Mouse (Mus musculus): Measurements from ENCODE around the gene Csrp1. TPM values are rescaled to one million over a fixed set of nuclear protein-coding genes. Genes with fewer than 3 reads are reported as not detected.

The Csrp1 gene
- total and polyA plus RNA-seq, 2 experiments from 2014 or later = 21.6 to 64.3 TPM

- H3K27me3 ChIP-seq (ENCODE audit: insufficient read depth, low read length) = no peaks in the 10 kb centered on the region
- no peaks in the 10 kb centered on the region for H3K36me3 ChIP-seq (ENCODE audit: insufficient read depth, low read length)
- no peaks in the 10 kb centered on the region for H3K9me3 ChIP-seq (ENCODE audit: low read length)
- H3K4me3 ChIP-seq (ENCODE audit: low read depth, low read length) = no peak overlapping the region
- DNase-seq (ENCODE audit: low spot score) (no peak), ATAC-seq (ENCODE audit: low FRiP score) (no peak)
- no peak overlapping the region for H3K9ac ChIP-seq (replicated peaks; ENCODE audit: low read length, poor library complexity, severe bottlenecking)
- H3K4me1 ChIP-seq (ENCODE audit: insufficient read depth, low read length) = no peaks in the 10 kb centered on the region
- H3K4me2 ChIP-seq (ENCODE audit: low read depth, low read length, poor library complexity, severe bottlenecking) = no peak overlapping the region
- no peak for TF ChIP-seq CTCF (IDR thresholded peaks at IDR 0.05)
- WGBS = 66% methylated on average over 4 of the region's 4 CpGs
- H3K27ac ChIP-seq (ENCODE audit: low read depth, low read length) = no peak overlapping the region
Measured at GRCm38 (mm10) chr1:135724134-135724533, 4.3 kb downstream of the Csrp1 start.

- H3K27me3 ChIP-seq (ENCODE audit: insufficient read depth, low read length) = no peaks in the 10 kb centered on the region
- H3K36me3 ChIP-seq (ENCODE audit: insufficient read depth, low read length) = no peaks in the 10 kb centered on the region
- no peak for TF ChIP-seq CTCF (IDR thresholded peaks at IDR 0.05)
- no peak overlapping the region for H3K4me3 ChIP-seq (ENCODE audit: low read depth, low read length)
- 94% methylated on average over 6 of the region's 6 CpGs for WGBS
- H3K4me2 ChIP-seq (ENCODE audit: low read depth, low read length, poor library complexity, severe bottlenecking) = no peak overlapping the region
- no peaks in the 10 kb centered on the region for H3K9me3 ChIP-seq (ENCODE audit: low read length)
- H3K9ac ChIP-seq (replicated peaks; ENCODE audit: low read length, poor library complexity, severe bottlenecking) = no peak overlapping the region
- no peak for ATAC-seq (ENCODE audit: low FRiP score)
- no peak for DNase-seq (ENCODE audit: low spot score)
- H3K4me1 ChIP-seq (ENCODE audit: insufficient read depth, low read length) = no peaks in the 10 kb centered on the region
- H3K27ac ChIP-seq (ENCODE audit: low read depth, low read length) = no peak overlapping the region
Measured at GRCm38 (mm10) chr1:135725324-135725723, 5.5 kb downstream of the Csrp1 start.

- H3K4me3 ChIP-seq (ENCODE audit: low read depth, low read length) = no peak overlapping the region
- 64% methylated on average over 7 of the region's 7 CpGs for WGBS
- H3K27me3 ChIP-seq (ENCODE audit: insufficient read depth, low read length) = no peaks in the 10 kb centered on the region
- H3K9me3 ChIP-seq (ENCODE audit: low read length) = no peaks in the 10 kb centered on the region
- H3K36me3 ChIP-seq (ENCODE audit: insufficient read depth, low read length) = no peaks in the 10 kb centered on the region
- H3K27ac ChIP-seq (ENCODE audit: low read depth, low read length) = no peak overlapping the region
- no peak overlapping the region for H3K4me2 ChIP-seq (ENCODE audit: low read depth, low read length, poor library complexity, severe bottlenecking)
- ATAC-seq (ENCODE audit: low FRiP score) = no peak
- H3K9ac ChIP-seq (replicated peaks; ENCODE audit: low read length, poor library complexity, severe bottlenecking) = no peak overlapping the region
- no peaks in the 10 kb centered on the region for H3K4me1 ChIP-seq (ENCODE audit: insufficient read depth, low read length)
- no peak for TF ChIP-seq CTCF (IDR thresholded peaks at IDR 0.05)
- peak; percentile 43 for DNase-seq (ENCODE audit: low spot score)
Measured at GRCm38 (mm10) chr1:135725936-135726335, 6.1 kb downstream of the Csrp1 start.

GRCm38 (mm10) chr1:135728631-135729366, 8.9 kb downstream of the Csrp1 start:
- H3K27me3 ChIP-seq (ENCODE audit: insufficient read depth, low read length) = no peaks in the 10 kb centered on the region
- peak overlapping the region; percentile 41 for H3K4me3 ChIP-seq (ENCODE audit: low read depth, low read length)
- no peaks in the 10 kb centered on the region for H3K36me3 ChIP-seq (ENCODE audit: insufficient read depth, low read length)
- DNase-seq (ENCODE audit: low spot score) = peak; percentile 88
- H3K9ac ChIP-seq (replicated peaks; ENCODE audit: low read length, poor library complexity, severe bottlenecking) = peak overlapping the region; percentile 50
- peak; percentile 83 for ATAC-seq (ENCODE audit: low FRiP score)
- no peak for TF ChIP-seq CTCF (IDR thresholded peaks at IDR 0.05)
- H3K4me1 ChIP-seq (ENCODE audit: insufficient read depth, low read length) = no peaks in the 10 kb centered on the region
- H3K9me3 ChIP-seq (ENCODE audit: low read length) = no peaks in the 10 kb centered on the region
- WGBS = under 1% methylated on average over 31 of the region's 35 CpGs
- no peak overlapping the region; the same call in 1 of the 2 replicates for H3K27ac ChIP-seq (ENCODE audit: low read depth, low read length)
- H3K4me2 ChIP-seq (ENCODE audit: low read depth, low read length, poor library complexity, severe bottlenecking) = peak overlapping the region; percentile 85

- peak overlapping the region; percentile 41 for H3K4me3 ChIP-seq (ENCODE audit: low read depth, low read length)
- H3K27ac ChIP-seq (ENCODE audit: low read depth, low read length) = no peak overlapping the region; the same call in 1 of the 2 replicates
- 0 out of 2 replicates have a peak, but pooled peaks have one; percentile 2 for ATAC-seq (ENCODE audit: low FRiP score)
- no peaks in the 10 kb centered on the region for H3K36me3 ChIP-seq (ENCODE audit: insufficient read depth, low read length)
- peak; percentile 19 for DNase-seq (ENCODE audit: low spot score)
- 2% methylated on average over 10 of the region's 11 CpGs for WGBS
- H3K9ac ChIP-seq (replicated peaks; ENCODE audit: low read length, poor library complexity, severe bottlenecking) = peak overlapping the region; percentile 50
- no peaks in the 10 kb centered on the region for H3K4me1 ChIP-seq (ENCODE audit: insufficient read depth, low read length)
- no peak for TF ChIP-seq CTCF (IDR thresholded peaks at IDR 0.05)
- H3K27me3 ChIP-seq (ENCODE audit: insufficient read depth, low read length) = no peaks in the 10 kb centered on the region
- no peaks in the 10 kb centered on the region for H3K9me3 ChIP-seq (ENCODE audit: low read length)
- peak overlapping the region; percentile 85 for H3K4me2 ChIP-seq (ENCODE audit: low read depth, low read length, poor library complexity, severe bottlenecking)
Measured at GRCm38 (mm10) chr1:135729367-135729713, 9.5 kb downstream of the Csrp1 start.

GRCm38 (mm10) chr1:135729821-135730220, 10.0 kb downstream of the Csrp1 start:
- H3K9me3 ChIP-seq (ENCODE audit: low read length) = no peaks in the 10 kb centered on the region
- peak overlapping the region; percentile 41 for H3K4me3 ChIP-seq (ENCODE audit: low read depth, low read length)

More at GRCm38 (mm10) chr1:135729821-135730220, 10.0 kb downstream of the Csrp1 start:
- 36% methylated on average over 4 of the region's 4 CpGs for WGBS
- H3K4me2 ChIP-seq (ENCODE audit: low read depth, low read length, poor library complexity, severe bottlenecking) = peak overlapping the region; percentile 85
- H3K36me3 ChIP-seq (ENCODE audit: insufficient read depth, low read length) = no peaks in the 10 kb centered on the region
- TF ChIP-seq CTCF (IDR thresholded peaks at IDR 0.05) = no peak
- no peaks in the 10 kb centered on the region for H3K4me1 ChIP-seq (ENCODE audit: insufficient read depth, low read length)
- no peak overlapping the region for H3K9ac ChIP-seq (replicated peaks; ENCODE audit: low read length, poor library complexity, severe bottlenecking)
- no peak for DNase-seq (ENCODE audit: low spot score)
- no peak overlapping the region for H3K27ac ChIP-seq (ENCODE audit: low read depth, low read length)
- H3K27me3 ChIP-seq (ENCODE audit: insufficient read depth, low read length) = no peaks in the 10 kb centered on the region
- ATAC-seq (ENCODE audit: low FRiP score) = no peak

All from midbrain, postnatal 0 days (tissue).